Mouse (Mus musculus) kidney, postnatal 0 days (tissue): ENCODE measurements at regions not wholly inside any gene's neighbourhood (a gene's known extent, or its start where the extent isn't known, plus 50 kb on each side); places are given as distances from the start of the nearest gene placed in this dataset.
A peak's percentile ranks its signal among the peaks of the same experiment; 100 is the strongest.

Experiments used
- ATAC-seq: fragments of 200-750 bp; cut with Nextera tagmentation; replicated peaks from 2 replicates; pipeline ENCODE4 v1.8.0; 2017; ENCODE audit warnings: low read depth, moderate number of reproducible peaks, moderate TSS enrichment, moderate library complexity; ENCODE audit not compliant: low FRiP score
- DNase-seq: peaks from one replicate; pipeline ENCODE4 v3.0.0-alpha.2; 2016; ENCODE audit warnings: low spot score
- H3K27ac ChIP-seq: fragments of 300-500 bp; sonication (generic); 2 replicates; pipeline ENCODE4 v1.5.1; 2014; ENCODE audit warnings: mild to moderate bottlenecking
- H3K27me3 ChIP-seq: fragments of 300-500 bp; sonication (generic); 2 replicates; pipeline ENCODE4 v1.6.1; 2014; ENCODE audit warnings: low read length, mixed read lengths; ENCODE audit not compliant: insufficient read depth
- H3K36me3 ChIP-seq: fragments of 300-500 bp; sonication (generic); 2 replicates; pipeline ENCODE4 v1.6.1; 2014; ENCODE audit warnings: low read length, mixed read lengths; ENCODE audit not compliant: insufficient read depth
- H3K4me1 ChIP-seq: fragments of 300-500 bp; sonication (generic); replicated peaks from 2 replicates; pipeline ENCODE4 v1.6.1; 2014; ENCODE audit warnings: antibody characterized with exemption, low read length, mixed read lengths; ENCODE audit not compliant: insufficient read depth
- H3K4me2 ChIP-seq: fragments of 300-500 bp; sonication (generic); 2 replicates; pipeline ENCODE4 v1.6.1; 2014; ENCODE audit warnings: mild to moderate bottlenecking, low read length, moderate library complexity, mixed read lengths
- H3K4me3 ChIP-seq: fragments of 300-500 bp; sonication (generic); replicated peaks from 2 replicates; pipeline ENCODE4 v1.5.1; 2014; ENCODE audit warnings: low read depth, low read length
- H3K9ac ChIP-seq: fragments of 300-500 bp; sonication (generic); 2 replicates; pipeline ENCODE4 v1.6.1; 2014; ENCODE audit warnings: low read depth, low read length
- H3K9me3 ChIP-seq: fragments of 300-500 bp; sonication (generic); replicated peaks from 2 replicates; pipeline ENCODE4 v1.6.1; 2016; ENCODE audit warnings: low read length, inconsistent platforms, mixed read lengths
- CTCF ChIP-seq: IDR thresholded peaks from 2 replicates; pipeline ENCODE4 v1.5.1; 2016; ENCODE audit warnings: antibody characterized with exemption, low read depth, mild to moderate bottlenecking, moderate library complexity
- WGBS: fragments of 180-500 bp; shearing (Covaris S2); extraction: QIAGEN DNeasy Blood & Tissue Kit; methylation state at CpG from one replicate; pipeline ENCODE4 v1.1.7; 2014; 5-methylcytosine and 5-hydroxymethylcytosine counted together

DNA sequence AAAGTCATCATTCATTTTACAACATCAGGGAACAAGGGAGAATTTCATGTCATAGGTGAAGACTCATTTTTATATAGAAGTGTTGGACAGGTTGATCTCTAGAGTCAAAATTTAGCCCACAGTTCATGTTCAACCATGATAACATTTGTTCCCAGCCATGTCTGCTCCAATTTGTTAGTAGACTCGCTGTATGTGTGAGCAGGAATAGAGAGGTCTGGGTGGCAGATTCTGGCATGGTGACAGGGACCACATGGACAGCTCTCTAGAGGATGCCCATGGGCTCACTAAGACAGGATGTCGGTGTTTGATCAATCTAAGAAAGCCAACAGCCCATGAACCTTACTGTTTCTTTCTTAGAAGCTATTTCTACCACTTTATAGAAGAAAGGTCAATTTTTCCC, 159.7 kb upstream of the Tmtc1 start:
- TF ChIP-seq CTCF = no peak
- Histone ChIP-seq H3K36me3 (no peaks in the 10 kb centered on the region), H3K27me3 (no peaks in the 10 kb centered on the region), H3K4me1 (peaks cover under 1% of the 10 kb centered on the region; the same call in 1 of the 2 replicates), H3K4me3 (no peak overlapping the region), H3K9me3 (no peaks in the 10 kb centered on the region), H3K9ac (no peak overlapping the region), H3K4me2 (no peak overlapping the region), H3K27ac (no peak overlapping the region)
- WGBS = 88% methylated on average over 2 of the region's 2 CpGs
- DNase-seq = no peak
- ATAC-seq = no peak

DNA sequence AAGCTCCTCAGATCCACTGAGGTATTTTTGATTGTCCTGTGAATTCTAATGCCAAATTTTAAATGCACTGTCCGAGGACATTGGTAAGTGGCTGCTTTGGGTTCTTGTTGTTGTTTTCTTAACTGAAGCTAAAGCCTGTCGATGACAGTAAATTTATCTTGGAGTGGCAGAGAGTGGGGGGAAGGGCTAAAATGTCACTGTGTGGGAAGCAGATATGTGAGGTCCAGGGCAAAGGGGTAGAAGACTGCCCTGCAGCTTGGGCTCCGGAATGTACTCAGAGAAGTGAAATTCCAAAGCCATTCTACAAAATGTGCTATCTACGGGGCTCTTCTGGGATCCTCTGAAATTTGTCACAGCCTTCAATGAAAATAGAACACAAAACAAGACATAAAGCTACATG, 159.3 kb upstream of the Tmtc1 start:
- no peak for ATAC-seq
- Histone ChIP-seq H3K4me1 (peaks cover 5% of the 10 kb centered on the region; the same call in 1 of the 2 replicates), H3K27ac (no peak overlapping the region), H3K9me3 (no peaks in the 10 kb centered on the region), H3K4me2 (no peak overlapping the region), H3K9ac (no peak overlapping the region), H3K36me3 (no peaks in the 10 kb centered on the region), H3K27me3 (no peaks in the 10 kb centered on the region), H3K4me3 (no peak overlapping the region)
- 41% methylated on average over 4 of the region's 4 CpGs for WGBS
- DNase-seq = no peak
- TF ChIP-seq CTCF = no peak

GRCm38 (mm10) chr6:148602894-148603293, 158.7 kb upstream of the Tmtc1 start:
- H3K27me3 ChIP-seq = no peaks in the 10 kb centered on the region
- H3K36me3 ChIP-seq = no peaks in the 10 kb centered on the region
- DNase-seq (no peak), ATAC-seq (no peak)
- H3K4me1 ChIP-seq = peaks cover 5% of the 10 kb centered on the region; the same call in 1 of the 2 replicates
- no peaks in the 10 kb centered on the region for H3K9me3 ChIP-seq
- H3K4me3 ChIP-seq = no peak overlapping the region
- no peak for TF ChIP-seq CTCF
- 76% methylated on average over 2 of the region's 2 CpGs for WGBS
- no peak overlapping the region for H3K4me2 ChIP-seq
- no peak overlapping the region for H3K27ac ChIP-seq
- no peak overlapping the region for H3K9ac ChIP-seq

- no peak overlapping the region for H3K27ac ChIP-seq
- 35% methylated on average over 2 of the region's 2 CpGs for WGBS
- ATAC-seq (no peak), DNase-seq (peak; percentile 52)
- no peak for TF ChIP-seq CTCF
- no peaks in the 10 kb centered on the region for H3K9me3 ChIP-seq
- no peaks in the 10 kb centered on the region for H3K27me3 ChIP-seq
- no peak overlapping the region for H3K4me2 ChIP-seq
- no peaks in the 10 kb centered on the region for H3K36me3 ChIP-seq
- no peak overlapping the region for H3K4me3 ChIP-seq
- H3K4me1 ChIP-seq = peaks cover 5% of the 10 kb centered on the region; the same call in 1 of the 2 replicates
- no peak overlapping the region for H3K9ac ChIP-seq
Measured at GRCm38 (mm10) chr6:148600934-148601333, 156.7 kb upstream of the Tmtc1 start.

- Histone ChIP-seq H3K9ac (no peak overlapping the region), H3K27ac (no peak overlapping the region), H3K9me3 (no peaks in the 10 kb centered on the region), H3K4me1 (peaks cover 5% of the 10 kb centered on the region; the same call in 1 of the 2 replicates), H3K27me3 (no peaks in the 10 kb centered on the region), H3K4me3 (no peak overlapping the region), H3K36me3 (no peaks in the 10 kb centered on the region), H3K4me2 (no peak overlapping the region; the same call in 1 of the 2 replicates)
- DNase-seq = no peak
- 72% methylated on average over 4 of the region's 4 CpGs for WGBS
- no peak for TF ChIP-seq CTCF
- ATAC-seq = no peak; the same call in 1 of the 2 replicates
Measured at GRCm38 (mm10) chr6:148599473-148599872, 155.3 kb upstream of the Tmtc1 start.

DNA sequence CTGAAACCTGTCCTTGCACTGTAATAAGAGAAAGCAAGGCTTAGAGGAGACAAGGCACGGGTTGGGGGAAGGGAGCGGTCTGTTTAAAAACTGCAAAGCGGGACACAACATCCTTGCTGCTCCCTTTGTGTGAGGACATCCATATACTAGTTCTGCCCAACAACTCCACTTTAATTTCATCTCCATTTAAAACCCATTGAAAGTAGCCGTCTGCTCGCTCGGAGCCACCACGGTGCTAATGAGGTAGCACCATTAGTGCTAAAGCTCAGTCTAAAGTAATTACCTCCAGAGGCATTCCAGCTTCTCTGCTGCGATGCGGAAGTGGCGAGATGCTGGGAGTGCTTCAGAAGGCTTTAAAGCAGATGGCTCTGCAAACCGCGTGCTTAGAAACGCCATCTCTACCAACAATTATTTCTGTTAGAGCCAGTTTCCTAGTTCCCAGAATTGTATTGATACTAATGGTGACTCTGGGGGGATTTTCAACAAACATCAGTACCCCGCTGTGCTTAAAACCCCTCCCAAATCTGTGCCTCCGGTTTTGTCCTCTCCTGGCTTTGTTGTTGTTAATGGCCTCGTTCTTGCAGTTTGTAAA, 154.7 kb upstream of the Tmtc1 start:
- Histone ChIP-seq H3K4me2 (peak overlapping the region; percentile 49), H3K27ac (no peak overlapping the region), H3K36me3 (no peaks in the 10 kb centered on the region), H3K27me3 (no peaks in the 10 kb centered on the region), H3K9me3 (no peaks in the 10 kb centered on the region), H3K4me1 (peaks cover 5% of the 10 kb centered on the region; the same call in 1 of the 2 replicates), H3K4me3 (0 out of 2 replicates have a peak overlapping the region, but pooled peaks have one; percentile 4), H3K9ac (no peak overlapping the region)
- WGBS = 9% methylated on average over 16 of the region's 16 CpGs
- ATAC-seq = no peak; the same call in 1 of the 2 replicates
- no peak for TF ChIP-seq CTCF
- peak; percentile 53 for DNase-seq
